Mouse (Mus musculus): ENCODE results near the gene Mnat1.
A peak's percentile ranks its signal among the peaks of the same experiment; 100 is the strongest.
"Not testable (repeated sequence)": the region's sequence is repeated elsewhere in the genome, so short reads cannot be mapped to it uniquely, and the experiment has no call there.

Mnat1 gene

GRCm38 (mm10) chr12:73147236-73147635, 23.7 kb downstream of the Mnat1 start:
- DNase-seq (ENCODE audit: low spot score in 2 of 2), result no peak

- DNase-seq (ENCODE audit: low spot score in 2 of 2), result not testable (repeated sequence)
Measured at GRCm38 (mm10) chr12:73151038-73151437, 27.5 kb downstream of the Mnat1 start.

- DNase-seq (ENCODE audit: low spot score in 2 of 2), result no peak
Measured at GRCm38 (mm10) chr12:73154150-73154549, 30.6 kb downstream of the Mnat1 start.

- DNase-seq (ENCODE audit: low spot score in 2 of 2), result no peak
Measured at GRCm38 (mm10) chr12:73160341-73160740, 36.8 kb downstream of the Mnat1 start.

- DNase-seq (ENCODE audit: low spot score in 2 of 2), result peak in 1 of 2 experiments; percentile 62
Measured at GRCm38 (mm10) chr12:73162408-73163181, 39.1 kb downstream of the Mnat1 start.

GRCm38 (mm10) chr12:73170794-73171193, 47.3 kb downstream of the Mnat1 start:
- DNase-seq (ENCODE audit: low spot score in 2 of 2), result no peak

- DNase-seq (ENCODE audit: low spot score in 2 of 2), result no peak
Measured at GRCm38 (mm10) chr12:73183896-73184295, 60.4 kb downstream of the Mnat1 start.

GRCm38 (mm10) chr12:73197363-73197762, 73.8 kb downstream of the Mnat1 start:
- DNase-seq (ENCODE audit: low spot score in 2 of 2), result no peak

- DNase-seq (ENCODE audit: low spot score in 2 of 2), result no peak
Measured at GRCm38 (mm10) chr12:73198451-73198850, 74.9 kb downstream of the Mnat1 start.

- DNase-seq (ENCODE audit: low spot score in 2 of 2), result no peak
Measured at GRCm38 (mm10) chr12:73199375-73199774, 75.9 kb downstream of the Mnat1 start.

- DNase-seq (ENCODE audit: low spot score in 2 of 2), result no peak
Measured at GRCm38 (mm10) chr12:73201587-73201986, 78.1 kb downstream of the Mnat1 start.

GRCm38 (mm10) chr12:73205710-73206649, 82.5 kb downstream of the Mnat1 start:
- DNase-seq (ENCODE audit: low spot score in 2 of 2), result peak; percentile 48 to 81

- no peak for DNase-seq (ENCODE audit: low spot score in 2 of 2)
Measured at GRCm38 (mm10) chr12:73207008-73207407, 83.5 kb downstream of the Mnat1 start.

- no peak for DNase-seq (ENCODE audit: low spot score in 2 of 2)
Measured at GRCm38 (mm10) chr12:73207461-73207860, 83.9 kb downstream of the Mnat1 start.

- DNase-seq (ENCODE audit: low spot score in 2 of 2), result no peak
Measured at GRCm38 (mm10) chr12:73208518-73208917, 85.0 kb downstream of the Mnat1 start.

GRCm38 (mm10) chr12:73209117-73209516, 85.6 kb downstream of the Mnat1 start:
- no peak for DNase-seq (ENCODE audit: low spot score in 2 of 2)

- no peak for DNase-seq (ENCODE audit: low spot score in 2 of 2)
Measured at GRCm38 (mm10) chr12:73210454-73210853, 86.9 kb downstream of the Mnat1 start.

GRCm38 (mm10) chr12:73215773-73216172, 92.3 kb downstream of the Mnat1 start:
- DNase-seq (ENCODE audit: low spot score in 2 of 2), result no peak

- DNase-seq (ENCODE audit: low spot score in 2 of 2), result no peak
Measured at GRCm38 (mm10) chr12:73218632-73219031, 95.1 kb downstream of the Mnat1 start.

GRCm38 (mm10) chr12:73221235-73221634, 97.7 kb downstream of the Mnat1 start:
- DNase-seq (ENCODE audit: low spot score in 2 of 2), result no peak

GRCm38 (mm10) chr12:73223872-73224271, 100.4 kb downstream of the Mnat1 start:
- no peak for DNase-seq (ENCODE audit: low spot score in 2 of 2)

- DNase-seq (ENCODE audit: low spot score in 2 of 2), result no peak
Measured at GRCm38 (mm10) chr12:73228427-73228826, 104.9 kb downstream of the Mnat1 start.

GRCm38 (mm10) chr12:73230196-73230595, 106.7 kb downstream of the Mnat1 start:
- no peak for DNase-seq (ENCODE audit: low spot score in 2 of 2)

All from urinary bladder, adult 18-20 months (tissue).